Mouse (Mus musculus) kidney, embryonic 15.5 days (tissue): ENCODE data around the gene Hpd. TPM values are rescaled to one million over a fixed set of nuclear protein-coding genes. Genes with fewer than 3 reads are reported as not detected.
"Not testable (repeated sequence)": the region's sequence is repeated elsewhere in the genome, so short reads cannot be mapped to it uniquely, and the experiment has no call there.

ENCODE experiments used
- ATAC-seq: fragments of 200-750 bp; cut with Nextera tagmentation; replicated peaks from 2 replicates; pipeline ENCODE4 v1.8.0; 2017; ENCODE audit warnings: moderate TSS enrichment; ENCODE audit not compliant: low FRiP score
- H3K27ac ChIP-seq: fragments of 300-500 bp; sonication (generic); 2 replicates; pipeline ENCODE4 v1.5.1; 2015; ENCODE audit warnings: mild to moderate bottlenecking, inconsistent platforms
- H3K27me3 ChIP-seq: fragments of 300-500 bp; sonication (generic); 2 replicates; pipeline ENCODE4 v1.6.1; 2015; ENCODE audit warnings: inconsistent platforms
- H3K36me3 ChIP-seq: fragments of 300-500 bp; sonication (generic); 2 replicates; pipeline ENCODE4 v1.6.1; 2015; ENCODE audit warnings: inconsistent platforms
- H3K4me1 ChIP-seq: fragments of 300-500 bp; sonication (generic); 2 replicates; pipeline ENCODE4 v1.6.1; 2015; ENCODE audit warnings: inconsistent platforms
- H3K4me2 ChIP-seq: fragments of 300-500 bp; sonication (generic); 2 replicates; pipeline ENCODE4 v1.6.1; 2015; ENCODE audit warnings: moderate library complexity, mild to moderate bottlenecking, inconsistent platforms
- H3K4me3 ChIP-seq: fragments of 300-500 bp; sonication (generic); replicated peaks from 2 replicates; pipeline ENCODE4 v1.5.1; 2015; ENCODE audit warnings: mild to moderate bottlenecking, inconsistent platforms
- H3K9ac ChIP-seq: fragments of 300-500 bp; sonication (generic); 2 replicates; pipeline ENCODE4 v1.6.1; 2015; ENCODE audit warnings: mild to moderate bottlenecking, inconsistent platforms
- H3K9me3 ChIP-seq: fragments of 300-500 bp; sonication (generic); replicated peaks from 2 replicates; pipeline ENCODE4 v1.6.1; 2016; ENCODE audit warnings: inconsistent platforms
- WGBS: fragments of 180-500 bp; shearing (Covaris S2); methylation state at CpG from one replicate; pipeline ENCODE4 v1.1.7; 2015; ENCODE audit warnings: mixed read lengths; 5-methylcytosine and 5-hydroxymethylcytosine counted together
- polyA plus RNA-seq: library from polyadenylated mRNA; unstranded; fragments of >200 nt; fragmentation: Nextera tagmentation; extraction: Ambion mirVana; gene quantifications from 2 replicates; pipeline ENCODE4 v1.2.1, GENCODE M21; 2015

The Hpd gene
- polyA plus RNA-seq, result 0.99 and 1.5 TPM in 2 replicates

DNA sequence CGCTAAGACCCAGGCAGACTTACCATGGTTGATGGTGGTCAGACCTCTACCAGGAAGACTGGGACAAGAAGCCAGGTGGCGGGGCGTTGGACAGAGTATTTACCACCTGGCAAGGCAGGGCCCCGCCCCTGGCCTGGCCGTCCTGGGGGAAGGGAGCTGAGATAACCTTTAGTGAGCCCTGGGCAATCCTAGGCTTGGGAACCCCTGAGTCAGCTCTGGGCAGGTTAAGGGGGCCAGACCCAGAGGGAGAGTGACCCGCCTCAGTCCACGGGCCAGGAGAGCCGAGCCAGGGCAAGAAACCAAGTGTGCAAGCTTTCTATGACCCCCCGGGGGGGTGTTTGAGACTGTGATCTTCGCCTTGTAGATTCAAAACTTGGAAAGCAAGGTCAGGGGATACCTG lies at the start of gene Hpd:
Gene Hpd, minus strand, starts transcription at position 77 of the 400 bp plus-strand sequence.
- H3K27me3 ChIP-seq, result 0 out of 2 replicates have a peak, but pooled peaks cover 3% of the 10 kb centered on the region
- no peak within 1 kb of the TSS for H3K4me3 ChIP-seq
- no peaks in the 10 kb centered on the region for H3K9me3 ChIP-seq
- no peak within 1 kb of the TSS for H3K9ac ChIP-seq
- H3K27ac ChIP-seq, result no peak within 1 kb of the TSS
- H3K4me1 ChIP-seq, result no peaks in the 10 kb centered on the region
- H3K36me3 ChIP-seq, result no peaks in the 10 kb centered on the region
- 76% methylated on average over 10 of the region's 10 CpGs for WGBS
- no peak within 1 kb of the TSS for H3K4me2 ChIP-seq
- no peak for ATAC-seq

DNA sequence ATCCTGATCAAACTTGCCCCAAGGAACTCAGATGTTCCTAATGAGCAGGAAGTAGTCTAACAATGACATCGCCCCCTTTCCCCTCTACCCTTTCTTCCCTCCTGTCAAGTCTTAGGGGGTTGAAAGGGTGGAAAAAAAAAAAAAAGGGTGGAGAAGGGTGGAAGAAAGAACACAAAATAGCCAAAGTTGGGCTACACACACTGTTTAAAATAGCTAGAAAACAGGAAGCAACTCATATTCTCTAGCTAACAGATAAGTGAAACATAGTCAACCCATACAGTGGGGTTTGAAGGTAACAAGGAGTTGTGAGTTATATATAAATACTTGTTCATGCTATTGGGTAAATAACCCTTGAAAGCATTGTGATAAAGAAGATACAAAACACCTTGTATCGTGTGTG lies 49.7 kb upstream of the Hpd start:
- no peak for ATAC-seq
- H3K27ac ChIP-seq, result no peak overlapping the region
- WGBS, result 96% methylated on average over 2 of the region's 2 CpGs
- peaks cover 12% of the 10 kb centered on the region for H3K4me1 ChIP-seq
- no peak overlapping the region for H3K4me2 ChIP-seq
- H3K9me3 ChIP-seq, result no peaks in the 10 kb centered on the region
- H3K9ac ChIP-seq, result no peak overlapping the region
- no peak overlapping the region for H3K4me3 ChIP-seq
- H3K36me3 ChIP-seq, result peaks cover 32% of the 10 kb centered on the region
- no peaks in the 10 kb centered on the region for H3K27me3 ChIP-seq

DNA sequence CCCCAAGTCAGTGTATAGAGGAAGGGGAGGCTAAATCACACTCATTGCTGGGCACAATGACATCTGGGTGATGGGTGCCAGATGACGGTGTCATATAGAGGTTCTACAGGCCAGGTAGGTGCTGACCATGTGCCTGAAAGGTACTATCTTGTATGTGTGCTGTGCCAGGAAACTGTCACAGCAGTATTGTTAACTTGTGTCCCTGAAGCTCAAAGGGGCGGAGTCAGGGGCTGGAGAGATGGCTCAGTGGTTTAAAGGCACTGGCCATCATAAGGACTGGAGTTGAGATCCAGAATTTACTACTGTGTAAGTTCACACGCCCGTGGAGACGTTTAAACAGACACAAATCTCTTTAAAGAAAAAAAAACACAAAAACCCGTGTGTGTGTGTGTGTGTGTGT lies 46.8 kb upstream of the Hpd start:
- Histone ChIP-seq H3K4me3 (peak overlapping the region; percentile 96; the same call in 1 of the 2 replicates), H3K4me1 (peaks cover 10% of the 10 kb centered on the region), H3K27ac (no peak overlapping the region), H3K9ac (no peak overlapping the region), H3K36me3 (peaks cover 6% of the 10 kb centered on the region; the same call in 1 of the 2 replicates), H3K27me3 (no peaks in the 10 kb centered on the region), H3K9me3 (no peaks in the 10 kb centered on the region), H3K4me2 (peak overlapping the region; percentile 69)
- no peak for ATAC-seq
- WGBS, result 79% methylated on average over 6 of the region's 6 CpGs

DNA sequence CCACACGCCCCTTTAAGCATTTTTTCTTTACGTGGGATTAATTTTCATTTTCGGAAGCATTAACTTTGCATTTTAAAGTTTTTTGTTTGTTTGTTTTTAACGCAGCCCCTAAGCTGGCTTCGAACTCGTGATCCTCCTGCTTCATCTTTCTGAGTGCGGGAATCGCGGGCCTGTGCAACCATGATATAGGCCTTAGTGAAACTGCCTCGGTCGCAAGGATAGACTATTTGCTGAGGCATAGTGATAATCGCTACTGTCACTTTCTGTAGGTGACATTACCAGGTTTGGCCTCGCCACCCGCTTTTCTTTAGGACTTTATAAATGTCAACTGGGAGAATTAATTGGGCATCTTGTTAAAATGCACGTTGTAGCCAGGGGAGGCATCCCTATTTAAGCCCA lies 46.0 kb upstream of the Hpd start:
- Histone ChIP-seq H3K9ac (peak overlapping the region; percentile 93), H3K4me2 (peak overlapping the region; percentile 69), H3K36me3 (peaks cover 5% of the 10 kb centered on the region; the same call in 1 of the 2 replicates), H3K27ac (0 out of 2 replicates have a peak overlapping the region, but pooled peaks have one; percentile 48), H3K9me3 (no peaks in the 10 kb centered on the region), H3K27me3 (no peaks in the 10 kb centered on the region), H3K4me1 (peaks cover 10% of the 10 kb centered on the region), H3K4me3 (peak overlapping the region; percentile 96)
- WGBS, result 6% methylated on average over 15 of the region's 15 CpGs
- ATAC-seq, result no peak

DNA sequence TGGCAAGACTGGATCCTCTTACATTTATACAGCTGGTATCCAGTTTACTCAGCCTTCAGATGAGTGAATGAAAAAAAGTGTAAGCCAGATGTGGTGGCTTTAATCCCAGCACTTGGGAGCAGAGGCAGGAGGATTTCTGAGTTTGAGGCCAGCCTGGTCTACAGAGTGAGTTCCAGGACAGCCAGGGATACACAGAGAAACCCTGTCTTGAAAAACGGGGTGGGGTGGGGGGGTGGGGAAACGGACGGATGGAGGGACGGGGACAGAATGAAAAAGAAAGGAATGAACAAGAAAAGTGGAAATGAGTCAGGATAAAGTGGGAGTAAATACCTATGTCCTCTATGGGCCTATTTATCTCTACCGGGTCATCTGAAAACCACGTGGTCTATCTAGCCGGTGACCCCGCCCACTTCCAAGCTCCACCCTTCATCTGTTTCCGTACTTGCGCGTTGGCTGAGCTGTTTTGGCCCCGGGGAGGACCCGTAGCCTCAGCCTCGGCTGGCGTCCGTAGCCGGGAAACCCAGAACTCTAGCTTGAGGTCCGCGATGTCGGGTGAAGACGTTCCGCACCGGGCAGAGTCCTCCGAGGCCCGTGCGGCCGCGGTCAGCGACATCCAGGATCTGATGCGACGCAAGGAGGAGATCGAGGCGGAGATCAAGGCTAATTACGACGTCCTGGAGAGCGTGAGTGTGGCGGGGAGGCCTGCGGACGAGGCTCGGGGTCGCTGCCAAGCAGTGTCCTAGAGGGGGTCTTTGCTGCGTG lies 45.4 kb upstream of the Hpd start:
- ATAC-seq, result peak; percentile 85

DNA sequence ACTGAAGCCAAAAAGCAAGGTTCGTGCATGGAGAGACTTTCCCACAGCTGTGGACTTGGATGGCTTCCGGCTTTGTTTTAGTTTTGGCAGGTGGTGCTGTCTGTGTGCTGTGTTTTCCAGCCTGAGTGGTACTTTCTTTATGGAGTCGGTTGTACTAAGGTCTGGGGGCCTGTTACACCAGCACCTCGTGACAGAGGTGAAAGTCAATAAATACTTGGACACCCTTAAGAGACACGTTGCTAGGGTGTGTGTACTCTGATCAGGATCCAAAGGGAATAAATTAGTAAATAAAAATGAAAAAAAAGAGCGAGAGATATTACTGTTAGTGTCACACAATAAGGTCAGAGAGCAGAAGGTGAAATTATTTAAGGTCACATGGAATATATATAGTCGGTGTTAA lies 44.3 kb upstream of the Hpd start:
- no peak overlapping the region for H3K27ac ChIP-seq
- no peak for ATAC-seq
- no peak overlapping the region for H3K4me3 ChIP-seq
- no peaks in the 10 kb centered on the region for H3K27me3 ChIP-seq
- no peak overlapping the region for H3K9ac ChIP-seq
- 86% methylated on average over 7 of the region's 7 CpGs for WGBS
- no peaks in the 10 kb centered on the region for H3K9me3 ChIP-seq
- peaks cover 12% of the 10 kb centered on the region for H3K4me1 ChIP-seq
- H3K4me2 ChIP-seq, result no peak overlapping the region
- peaks cover 5% of the 10 kb centered on the region; the same call in 1 of the 2 replicates for H3K36me3 ChIP-seq

More for the DNA sequence above, 45.4 kb upstream of the Hpd start:
- peak overlapping the region; percentile 93 for H3K9ac ChIP-seq
- 2% methylated on average over 42 of the region's 42 CpGs for WGBS
- no peaks in the 10 kb centered on the region for H3K27me3 ChIP-seq
- peaks cover 12% of the 10 kb centered on the region for H3K4me1 ChIP-seq
- 0 out of 2 replicates have a peak overlapping the region, but pooled peaks have one; percentile 48 for H3K27ac ChIP-seq
- no peaks in the 10 kb centered on the region for H3K9me3 ChIP-seq
- peak overlapping the region; percentile 96 for H3K4me3 ChIP-seq
- H3K36me3 ChIP-seq, result peaks cover 5% of the 10 kb centered on the region; the same call in 1 of the 2 replicates
- H3K4me2 ChIP-seq, result peak overlapping the region; percentile 69

DNA sequence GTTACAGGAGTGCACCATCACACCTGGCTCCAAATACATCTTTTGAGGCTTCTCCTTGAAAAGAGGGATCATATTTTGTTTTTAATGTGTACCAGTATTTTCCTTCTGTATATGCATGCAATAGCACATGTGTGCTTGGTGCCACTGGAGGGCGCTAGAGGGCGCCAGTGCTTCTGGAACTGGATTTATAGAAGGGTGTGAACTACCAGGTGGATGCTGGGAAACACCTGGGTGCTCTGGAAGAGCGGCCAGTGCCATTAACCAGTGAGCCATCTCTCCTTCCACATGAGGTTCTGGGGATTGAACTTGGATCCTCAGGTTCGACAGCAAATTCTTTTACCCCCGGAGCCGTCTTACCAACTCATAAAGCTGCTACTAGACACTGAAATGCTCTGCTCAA lies 41.3 kb upstream of the Hpd start:
- H3K4me1 ChIP-seq, H3K27me3 ChIP-seq, H3K9ac ChIP-seq, H3K9me3 ChIP-seq, ATAC-seq, H3K4me2 ChIP-seq, H3K36me3 ChIP-seq, H3K27ac ChIP-seq, H3K4me3 ChIP-seq: not testable (repeated sequence)
- 61% methylated on average over 6 of the region's 6 CpGs for WGBS

DNA sequence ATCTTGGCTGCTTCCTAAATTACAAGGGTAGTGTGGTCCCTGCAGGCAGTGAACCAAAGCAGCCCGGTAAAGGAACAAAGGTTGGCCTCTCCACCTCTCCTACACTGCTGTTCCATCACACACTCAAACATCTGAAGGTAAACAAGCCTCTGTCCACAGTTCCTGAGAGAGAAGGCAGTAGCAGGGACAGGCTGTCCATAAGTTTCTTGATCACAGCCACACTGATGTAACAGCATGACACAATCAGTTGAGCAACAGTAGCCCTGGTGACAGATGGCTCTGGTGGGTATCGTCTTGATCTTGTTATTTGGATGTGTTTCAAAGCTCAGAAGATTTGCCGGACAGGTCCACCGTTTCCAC lies 40.5 kb upstream of the Hpd start:
- 58% methylated on average over 4 of the region's 4 CpGs for WGBS
- no peak overlapping the region for H3K4me2 ChIP-seq
- H3K9ac ChIP-seq, result no peak overlapping the region
- no peak overlapping the region for H3K4me3 ChIP-seq
- H3K4me1 ChIP-seq, result 0 out of 2 replicates have a peak, but pooled peaks cover 2% of the 10 kb centered on the region
- no peaks in the 10 kb centered on the region for H3K27me3 ChIP-seq
- H3K9me3 ChIP-seq, result no peaks in the 10 kb centered on the region
- ATAC-seq, result no peak
- H3K36me3 ChIP-seq, result no peaks in the 10 kb centered on the region
- H3K27ac ChIP-seq, result no peak overlapping the region

DNA sequence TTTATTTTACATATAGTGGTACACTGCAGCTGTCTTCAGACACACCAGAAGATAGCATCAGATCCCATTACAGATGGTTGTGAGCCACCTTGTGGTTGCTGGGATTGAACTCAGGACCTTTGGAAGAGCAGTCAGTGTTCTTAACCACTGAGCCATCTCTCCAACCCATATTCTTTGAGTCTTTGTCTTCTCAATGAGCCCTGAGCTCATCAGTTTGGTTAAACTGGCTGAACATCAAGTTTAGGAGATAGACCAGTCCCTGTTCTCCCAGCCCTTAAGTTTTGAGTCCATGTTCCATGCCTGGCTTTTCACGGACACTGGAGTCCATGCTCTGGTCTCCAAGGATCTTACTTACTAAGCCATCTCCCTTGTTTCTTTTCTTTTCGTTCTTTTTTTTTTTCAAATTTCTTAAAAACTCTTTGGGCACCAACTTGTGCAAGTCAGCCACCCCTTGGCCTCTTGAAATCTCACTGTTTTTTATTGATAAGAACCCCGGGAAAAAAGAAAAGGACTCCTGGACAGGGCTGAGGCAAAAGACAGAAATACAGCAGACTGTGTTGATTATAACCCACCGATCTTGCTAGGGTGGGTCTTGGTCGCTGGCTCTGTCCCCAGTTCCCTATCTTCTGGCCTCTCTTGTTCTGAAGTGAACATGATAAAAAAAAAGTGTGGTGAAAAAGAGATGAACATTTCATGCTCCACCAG lies 40.0 kb upstream of the Hpd start:
- WGBS, result 81% methylated on average over 4 of the region's 5 CpGs
- not testable (repeated sequence) for H3K4me2 ChIP-seq, H3K4me3 ChIP-seq, H3K4me1 ChIP-seq, ATAC-seq, H3K27ac ChIP-seq, H3K9me3 ChIP-seq, H3K9ac ChIP-seq, H3K36me3 ChIP-seq, H3K27me3 ChIP-seq

DNA sequence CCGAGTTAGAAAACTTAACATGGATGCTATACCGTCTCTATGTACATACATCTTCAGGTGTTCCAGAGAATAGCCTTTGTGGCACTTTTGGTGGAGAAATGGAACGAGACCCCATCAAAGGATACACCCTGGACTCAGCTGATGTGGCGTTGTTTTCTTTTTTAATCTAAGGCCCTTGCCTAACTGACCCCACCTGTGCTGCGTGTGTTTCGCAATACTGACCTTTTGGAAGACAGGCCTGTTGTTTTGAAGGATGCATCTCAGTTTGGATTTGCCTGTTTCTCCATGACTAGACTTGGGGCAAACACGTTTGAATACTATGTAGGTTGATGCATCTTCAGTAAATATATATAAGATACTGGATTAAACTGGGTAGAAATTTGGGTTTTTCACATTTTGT lies 21.1 kb upstream of the Hpd start:
- H3K27me3 ChIP-seq, H3K27ac ChIP-seq, H3K9ac ChIP-seq, H3K4me1 ChIP-seq, ATAC-seq, H3K4me2 ChIP-seq, H3K9me3 ChIP-seq, H3K36me3 ChIP-seq, H3K4me3 ChIP-seq: not testable (repeated sequence)
- WGBS, result 87% methylated on average over 7 of the region's 7 CpGs

DNA sequence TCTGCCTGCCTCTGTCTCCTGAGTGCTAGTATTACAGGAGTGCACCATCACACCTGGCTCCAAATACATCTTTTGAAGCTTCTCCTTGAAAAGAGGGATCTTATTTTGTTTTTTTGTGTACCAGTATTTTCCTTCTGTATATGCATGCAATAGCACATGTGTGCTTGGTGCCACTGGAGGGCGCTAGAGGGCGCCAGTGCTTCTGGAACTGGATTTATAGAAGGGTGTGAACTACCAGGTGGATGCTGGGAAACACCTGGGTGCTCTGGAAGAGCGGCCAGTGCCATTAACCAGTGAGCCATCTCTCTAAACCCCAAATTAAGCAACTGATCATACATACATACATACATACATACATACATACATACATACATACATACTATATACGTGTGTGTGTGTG lies 20.2 kb upstream of the Hpd start:
- not testable (repeated sequence) for H3K4me3 ChIP-seq

DNA sequence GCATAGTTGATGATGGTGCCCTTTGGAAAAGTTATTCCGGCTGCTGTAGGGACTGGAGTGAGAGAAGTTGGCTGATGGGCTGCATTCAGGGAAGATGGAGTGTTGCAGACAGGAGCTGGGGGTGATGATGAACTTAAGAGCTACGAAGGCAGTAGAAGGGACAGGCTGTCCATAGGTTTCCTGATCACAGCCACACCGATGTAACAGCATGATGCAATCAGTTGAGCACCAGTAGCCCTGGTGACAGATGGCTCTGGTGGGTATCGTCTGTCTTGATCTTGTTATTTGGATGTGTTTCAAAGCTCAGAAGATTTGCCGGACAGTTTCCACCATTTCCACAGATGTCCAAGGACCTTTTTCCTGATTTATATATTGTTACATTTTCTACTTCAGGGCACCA lies 19.5 kb upstream of the Hpd start:
- Histone ChIP-seq H3K9ac (no peak overlapping the region), H3K4me1 (no peaks in the 10 kb centered on the region), H3K36me3 (no peaks in the 10 kb centered on the region), H3K9me3 (no peaks in the 10 kb centered on the region), H3K4me2 (no peak overlapping the region), H3K27ac (no peak overlapping the region), H3K4me3 (no peak overlapping the region), H3K27me3 (no peaks in the 10 kb centered on the region)
- WGBS, result 85% methylated on average over 5 of the region's 5 CpGs
- ATAC-seq, result no peak

More for the DNA sequence above, 20.2 kb upstream of the Hpd start:
- H3K4me1 ChIP-seq, H3K4me2 ChIP-seq, H3K9me3 ChIP-seq, H3K9ac ChIP-seq, H3K27ac ChIP-seq, H3K36me3 ChIP-seq, H3K27me3 ChIP-seq, ATAC-seq: not testable (repeated sequence)
- WGBS, result 43% methylated on average over 4 of the region's 4 CpGs
